Mouse (Mus musculus): Measurements from ENCODE around the gene Mgat5b.
"Not testable (repeated sequence)": the region's sequence is repeated elsewhere in the genome, so short reads cannot be mapped to it uniquely, and the experiment has no call there.

Mgat5b gene

GRCm38 (mm10) chr11:116918323-116919185 is at the start of gene Mgat5b:
Gene Mgat5b (plus strand): TSS chr11:116918863.
- peak; percentile 66 for DNase-seq (ENCODE audit: low read depth, low spot score)

- DNase-seq (ENCODE audit: low read depth, low spot score): no peak
Measured at GRCm38 (mm10) chr11:116869223-116869622, 49.4 kb upstream of the Mgat5b start.

- DNase-seq (ENCODE audit: low read depth, low spot score): no peak
Measured at GRCm38 (mm10) chr11:116869641-116870040, 49.0 kb upstream of the Mgat5b start.

- no peak for DNase-seq (ENCODE audit: low read depth, low spot score)
Measured at GRCm38 (mm10) chr11:116871538-116871937, 47.1 kb upstream of the Mgat5b start.

GRCm38 (mm10) chr11:116873987-116874386 is 44.7 kb upstream of the Mgat5b start:
- no peak for DNase-seq (ENCODE audit: low read depth, low spot score)

GRCm38 (mm10) chr11:116878454-116878853 is 40.2 kb upstream of the Mgat5b start:
- no peak for DNase-seq (ENCODE audit: low read depth, low spot score)

- DNase-seq (ENCODE audit: low read depth, low spot score): no peak
Measured at GRCm38 (mm10) chr11:116880839-116881238, 37.8 kb upstream of the Mgat5b start.

GRCm38 (mm10) chr11:116881440-116881839 is 37.2 kb upstream of the Mgat5b start:
- DNase-seq (ENCODE audit: low read depth, low spot score): no peak

- DNase-seq (ENCODE audit: low read depth, low spot score): no peak
Measured at GRCm38 (mm10) chr11:116882446-116882845, 36.2 kb upstream of the Mgat5b start.

GRCm38 (mm10) chr11:116884061-116884460 is 34.6 kb upstream of the Mgat5b start:
- DNase-seq (ENCODE audit: low read depth, low spot score): no peak

- DNase-seq (ENCODE audit: low read depth, low spot score): peak; percentile 69
Measured at GRCm38 (mm10) chr11:116885275-116886151, 33.1 kb upstream of the Mgat5b start.

- DNase-seq (ENCODE audit: low read depth, low spot score): no peak
Measured at GRCm38 (mm10) chr11:116887136-116887535, 31.5 kb upstream of the Mgat5b start.

- no peak for DNase-seq (ENCODE audit: low read depth, low spot score)
Measured at GRCm38 (mm10) chr11:116893532-116894442, 24.9 kb upstream of the Mgat5b start.

- no peak for DNase-seq (ENCODE audit: low read depth, low spot score)
Measured at GRCm38 (mm10) chr11:116895402-116895801, 23.3 kb upstream of the Mgat5b start.

- no peak for DNase-seq (ENCODE audit: low read depth, low spot score)
Measured at GRCm38 (mm10) chr11:116899247-116899646, 19.4 kb upstream of the Mgat5b start.

- DNase-seq (ENCODE audit: low read depth, low spot score): not testable (repeated sequence)
Measured at GRCm38 (mm10) chr11:116902588-116902987, 16.1 kb upstream of the Mgat5b start.

- no peak for DNase-seq (ENCODE audit: low read depth, low spot score)
Measured at GRCm38 (mm10) chr11:116905741-116906456, 12.8 kb upstream of the Mgat5b start.

GRCm38 (mm10) chr11:116913573-116913972 is 5.1 kb upstream of the Mgat5b start:
- DNase-seq (ENCODE audit: low read depth, low spot score): no peak

- no peak for DNase-seq (ENCODE audit: low read depth, low spot score)
Measured at GRCm38 (mm10) chr11:116914267-116914885, 4.3 kb upstream of the Mgat5b start.

- DNase-seq (ENCODE audit: low read depth, low spot score): no peak
Measured at GRCm38 (mm10) chr11:116915241-116915640, 3.4 kb upstream of the Mgat5b start.

All from brain, embryonic 18.5 days (tissue).